Mouse (Mus musculus) CH12.LX (cell line): ENCODE results near the gene Olfr888. TPM values are rescaled to one million over a fixed set of nuclear protein-coding genes. Genes with fewer than 3 reads are reported as not detected.

ENCODE experiments used
- DNase-seq: peaks from one replicate; pipeline ENCODE4 v3.0.0-alpha.2; 2013; ENCODE audit errors: extremely low read depth
- H3K27ac ChIP-seq: 2 replicates; pipeline ENCODE4 v1.5.1; 2012; ENCODE audit warnings: low read depth, mild to moderate bottlenecking, control low read depth, moderate library complexity; ENCODE audit not compliant: insufficient read depth
- H3K27me3 ChIP-seq: replicated peaks from 2 replicates; pipeline ENCODE3; 2012; ENCODE audit warnings: inconsistent platforms
- H3K36me3 ChIP-seq, 2 experiments: replicated peaks in 1 of 2; 2 replicates each; pipeline versions ENCODE3 to v1.6.1; 2012; ENCODE audit warnings: inconsistent platforms in 1 of 2, low read length in 1 of 2, mild to moderate bottlenecking in 1 of 2, mixed read lengths in 1 of 2, moderate library complexity in 1 of 2; ENCODE audit not compliant: control insufficient read depth in 1 of 2, insufficient read depth in 1 of 2
- H3K4me1 ChIP-seq, 2 experiments: 2 replicates each; pipeline ENCODE4 v1.6.1; 2012; ENCODE audit warnings: inconsistent platforms in 1 of 2, moderate library complexity in 1 of 2; ENCODE audit not compliant: insufficient read depth in 2 of 2, control insufficient read depth in 1 of 2
- H3K4me2 ChIP-seq: 2 replicates; pipeline ENCODE4 v1.6.1; 2012; ENCODE audit warnings: low read depth, mild to moderate bottlenecking, control low read depth; ENCODE audit not compliant: poor library complexity, insufficient read depth, severe bottlenecking
- H3K4me3 ChIP-seq, 3 experiments: fragments of 150-350 bp in 1 of 3; sonication (generic) in 1 of 3; replicated peaks in 1 of 3; 2 replicates each; pipeline versions ENCODE3 to v1.5.1; 2011 to 2012; ENCODE audit warnings: low read depth in 2 of 3, low read length in 2 of 3, mild to moderate bottlenecking in 2 of 3, moderate library complexity in 2 of 3, control low read depth in 1 of 3, improper control_type of control experiment in 1 of 3, inconsistent platforms in 1 of 3, mixed read lengths in 1 of 3; ENCODE audit not compliant: poor library complexity in 1 of 3
- H3K79me2 ChIP-seq: replicated peaks from 2 replicates; pipeline ENCODE4 v1.6.1; 2012; ENCODE audit warnings: mild to moderate bottlenecking, moderate library complexity; ENCODE audit not compliant: control insufficient read depth, poor library complexity, insufficient read depth, severe bottlenecking; ENCODE audit errors: extremely low read depth
- H3K9ac ChIP-seq: 2 replicates; pipeline ENCODE4 v1.6.1; 2012; ENCODE audit warnings: low read depth, mild to moderate bottlenecking, control low read depth, moderate library complexity; ENCODE audit not compliant: insufficient read depth
- H3K9me3 ChIP-seq: replicated peaks from 2 replicates; pipeline ENCODE3; 2012; ENCODE audit warnings: low read length, inconsistent platforms, mixed read lengths
- EP300 ChIP-seq: IDR thresholded peaks from 2 replicates; pipeline ENCODE4 v1.6.1; 2011; ENCODE audit warnings: low read length, improper control_type of control experiment
- GABPA ChIP-seq: IDR thresholded peaks from 2 replicates; pipeline ENCODE4 v1.6.1; 2012; ENCODE audit warnings: low read depth, low read length, improper control_type of control experiment, inconsistent platforms; ENCODE audit not compliant: insufficient replicate concordance
- JUN ChIP-seq: IDR thresholded peaks from 2 replicates; pipeline ENCODE4 v1.6.1; 2011; ENCODE audit warnings: low read depth, mild to moderate bottlenecking, low read length, improper control_type of control experiment, moderate library complexity; ENCODE audit not compliant: insufficient read depth
- JUND ChIP-seq: conservative IDR thresholded peaks from 2 replicates; pipeline ENCODE4 v1.6.1; 2011; ENCODE audit warnings: low read depth, low read length, improper control_type of control experiment
- MAX ChIP-seq: IDR thresholded peaks from 2 replicates; pipeline ENCODE4 v1.6.1; 2011; ENCODE audit warnings: low read length, improper control_type of control experiment
- MXI1 ChIP-seq: IDR thresholded peaks from 2 replicates; pipeline ENCODE4 v1.6.1; 2011; ENCODE audit warnings: mild to moderate bottlenecking, low read depth, low read length, improper control_type of control experiment
- NELFE ChIP-seq: IDR thresholded peaks from 2 replicates; pipeline ENCODE4 v1.6.1; 2011; ENCODE audit warnings: low read depth, low read length, improper control_type of control experiment
- PAX5 ChIP-seq: IDR thresholded peaks from 2 replicates; pipeline ENCODE4 v1.6.1; 2012; ENCODE audit warnings: low read length, inconsistent platforms, mixed read lengths
- POLR2AphosphoS2 ChIP-seq: IDR thresholded peaks from 2 replicates; pipeline ENCODE4 v1.6.1; 2011; ENCODE audit warnings: low read depth, low read length, improper control_type of control experiment
- RCOR1 ChIP-seq: conservative IDR thresholded peaks from 2 replicates; pipeline ENCODE4 v1.6.1; 2012; ENCODE audit warnings: low read depth, mild to moderate bottlenecking, inconsistent platforms, low read length, improper control_type of control experiment
- SMC3 ChIP-seq: IDR thresholded peaks from 2 replicates; pipeline ENCODE4 v1.6.1; 2011; ENCODE audit warnings: low read depth, low read length, improper control_type of control experiment
- TBP ChIP-seq: conservative IDR thresholded peaks from 2 replicates; pipeline ENCODE4 v1.6.1; 2011; ENCODE audit warnings: low read depth, low read length, improper control_type of control experiment
- TCF12 ChIP-seq: IDR thresholded peaks from 2 replicates; pipeline ENCODE4 v1.6.1; 2014; ENCODE audit warnings: low read depth, mild to moderate bottlenecking, inconsistent platforms, low read length, improper control_type of control experiment
- ZMIZ1 ChIP-seq: IDR thresholded peaks from 2 replicates; pipeline ENCODE4 v1.6.1; 2012; ENCODE audit warnings: low read depth, mild to moderate bottlenecking, inconsistent platforms, low read length, improper control_type of control experiment
- ZNF384 ChIP-seq: IDR thresholded peaks from 2 replicates; pipeline ENCODE4 v1.6.1; 2012; ENCODE audit warnings: low read depth, low read length, improper control_type of control experiment, inconsistent platforms
- dilution Hi-C: fragments of 300-500 bp; cut with MboI; formaldehyde crosslinking; loops from 2 replicates; pipeline ENCODE4 v1.14.3; 2020; ENCODE audit warnings: low sequenced_read_pairs; ENCODE audit not compliant: extremely low pct_unique_long_range_greater_than_20kb, extremely low pct_ligation_motif_present
- in situ Hi-C: fragments of 300-500 bp; cut with MboI; formaldehyde crosslinking; loops from 3 replicates; pipeline ENCODE4 v1.14.3; 2019; ENCODE audit warnings: low sequenced_read_pairs, low pct_ligation_motif_present, low pct_unique_long_range_greater_than_20kb, mixed read lengths
- polyA plus RNA-seq: library from polyadenylated mRNA; unstranded; fragments of >175 nt; gene quantifications from 2 replicates; pipeline ENCODE4 v1.2.1, GENCODE M21; 2012; ENCODE audit warnings: low read depth; ENCODE audit not compliant: insufficient read length
- total RNA-seq, 2 experiments: library from RNA; depleted of rRNA; stranded (reverse); fragments of 300-350 nt in 1 of 2; fragments of >200 nt in 1 of 2; gene quantifications; 2 replicates each; pipeline ENCODE4 v1.2.3; 2012 to 2014

Olfr888 gene
- total and polyA plus RNA-seq, 3 experiments = not detected

DNA sequence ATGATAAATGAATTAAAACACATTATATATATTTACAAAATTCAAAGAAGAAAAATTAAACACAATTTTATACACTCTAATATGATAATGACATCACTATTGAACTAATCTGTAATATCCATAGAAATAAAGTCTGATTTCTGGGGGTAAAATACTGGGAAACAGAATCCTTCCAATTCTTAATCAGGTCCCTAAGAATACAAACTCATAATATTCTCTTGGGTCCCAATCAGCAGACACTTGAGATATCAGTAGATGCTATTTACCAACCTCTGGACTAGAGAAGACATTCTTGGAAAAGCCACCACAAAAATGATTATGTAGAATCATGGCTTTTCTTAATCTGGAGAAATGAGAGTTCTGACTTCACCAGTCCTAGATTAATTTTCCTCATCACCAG is 34.3 kb downstream of the Olfr888 start, which contains the start of gene Olfr890:
Olfr890 (plus strand) TSS at position 301 of the 400 bp plus-strand sequence.
- H3K36me3 ChIP-seq = no peaks in the 10 kb centered on the region
- in situ Hi-C loops = no loop called here
- no peaks in the 10 kb centered on the region for H3K4me1 ChIP-seq
- H3K27ac ChIP-seq = no peak within 1 kb of the TSS
- no peak within 1 kb of the TSS for H3K4me2 ChIP-seq
- no peak within 1 kb of the TSS for H3K4me3 ChIP-seq
- dilution Hi-C loops = no loop called here
- H3K9me3 ChIP-seq = no peaks in the 10 kb centered on the region
- H3K79me2 ChIP-seq = no peaks in the 10 kb centered on the region
- no peak within 1 kb of the TSS for H3K9ac ChIP-seq
- no peak for TF ChIP-seq PAX5
- TF ChIP-seq GABPA = no peak
- TF ChIP-seq JUND = no peak
- no peak for TF ChIP-seq TCF12
- TF ChIP-seq RCOR1 = no peak
- TF ChIP-seq MXI1 = no peak
- TF ChIP-seq ZMIZ1 = no peak
- TF ChIP-seq ZNF384 = no peak
- no peak for TF ChIP-seq SMC3
- no peak for TF ChIP-seq EP300
- TF ChIP-seq JUN = no peak
- TF ChIP-seq TBP = no peak
- no peak for TF ChIP-seq NELFE
- TF ChIP-seq MAX = no peak
- no peak for TF ChIP-seq POLR2AphosphoS2
- no peaks in the 10 kb centered on the region for H3K27me3 ChIP-seq
- no peak for DNase-seq

Other genes with a start within 250 kb of the Olfr888 start
- gene Olfr145, start 211.4 kb upstream of the Olfr888 start, total RNA-seq (2012; rRNA removed) = not detected in 2 replicates
- gene Olfr145, start 211.4 kb upstream of the Olfr888 start, total RNA-seq (2014; rRNA removed) = not detected in 2 replicates
- gene Olfr145, start 211.4 kb upstream of the Olfr888 start, polyA plus RNA-seq = not detected in 2 replicates
- not detected in 2 replicates for gene Olfr878, start 190.3 kb upstream of the Olfr888 start, total RNA-seq (2012; rRNA removed)
- not detected in 2 replicates for gene Olfr878, start 190.3 kb upstream of the Olfr888 start, total RNA-seq (2014; rRNA removed)
- not detected in 2 replicates for gene Olfr878, start 190.3 kb upstream of the Olfr888 start, polyA plus RNA-seq
- gene Olfr881, start 116.3 kb upstream of the Olfr888 start, total RNA-seq (2012; rRNA removed) = not detected in 2 replicates
- gene Olfr881, start 116.3 kb upstream of the Olfr888 start, total RNA-seq (2014; rRNA removed) = not detected in 2 replicates
- gene Olfr881, start 116.3 kb upstream of the Olfr888 start, polyA plus RNA-seq = not detected in 2 replicates
- gene Olfr883, start 82.3 kb upstream of the Olfr888 start, total RNA-seq (2012; rRNA removed) = not detected in 2 replicates
- gene Olfr883, start 82.3 kb upstream of the Olfr888 start, total RNA-seq (2014; rRNA removed) = not detected in 2 replicates
- gene Olfr883, start 82.3 kb upstream of the Olfr888 start, polyA plus RNA-seq = not detected in 2 replicates
- not detected in 2 replicates for gene Olfr884, start 61.6 kb upstream of the Olfr888 start, total RNA-seq (2012; rRNA removed)
- gene Olfr884, start 61.6 kb upstream of the Olfr888 start, total RNA-seq (2014; rRNA removed) = not detected in 2 replicates
- not detected in 2 replicates for gene Olfr884, start 61.6 kb upstream of the Olfr888 start, polyA plus RNA-seq
- gene Olfr885, start 46.8 kb upstream of the Olfr888 start, total RNA-seq (2012; rRNA removed) = not detected in 2 replicates
- gene Olfr885, start 46.8 kb upstream of the Olfr888 start, total RNA-seq (2014; rRNA removed) = not detected in 2 replicates
- not detected in 2 replicates for gene Olfr885, start 46.8 kb upstream of the Olfr888 start, polyA plus RNA-seq
- not detected in 2 replicates for gene Olfr887, start 24.1 kb upstream of the Olfr888 start, total RNA-seq (2012; rRNA removed)
- gene Olfr887, start 24.1 kb upstream of the Olfr888 start, total RNA-seq (2014; rRNA removed) = not detected in 2 replicates
- not detected in 2 replicates for gene Olfr887, start 24.1 kb upstream of the Olfr888 start, polyA plus RNA-seq
- gene Olfr889, start 7.1 kb downstream of the Olfr888 start, total RNA-seq (2012; rRNA removed) = 0.04 and 0.21 TPM in 2 replicates
- 0.04 TPM in 1 of 2 replicates, not detected in the other for gene Olfr889, start 7.1 kb downstream of the Olfr888 start, total RNA-seq (2014; rRNA removed)
- gene Olfr889, start 7.1 kb downstream of the Olfr888 start, polyA plus RNA-seq = 0.22 and 0.27 TPM in 2 replicates
- not detected in 2 replicates for gene Olfr890, start 34.4 kb downstream of the Olfr888 start, total RNA-seq (2012; rRNA removed)
- gene Olfr890, start 34.4 kb downstream of the Olfr888 start, total RNA-seq (2014; rRNA removed) = not detected in 2 replicates
- not detected in 2 replicates for gene Olfr890, start 34.4 kb downstream of the Olfr888 start, polyA plus RNA-seq
- gene Olfr891, start 72.7 kb downstream of the Olfr888 start, total RNA-seq (2012; rRNA removed) = not detected in 2 replicates
- not detected in 2 replicates for gene Olfr891, start 72.7 kb downstream of the Olfr888 start, total RNA-seq (2014; rRNA removed)
- gene Olfr891, start 72.7 kb downstream of the Olfr888 start, polyA plus RNA-seq = not detected in 2 replicates
- not detected in 2 replicates for gene Olfr893, start 100.2 kb downstream of the Olfr888 start, total RNA-seq (2012; rRNA removed)
- gene Olfr893, start 100.2 kb downstream of the Olfr888 start, total RNA-seq (2014; rRNA removed) = not detected in 2 replicates
- gene Olfr893, start 100.2 kb downstream of the Olfr888 start, polyA plus RNA-seq = not detected in 2 replicates
- not detected in 2 replicates for gene Olfr894, start 109.9 kb downstream of the Olfr888 start, total RNA-seq (2012; rRNA removed)
- gene Olfr894, start 109.9 kb downstream of the Olfr888 start, total RNA-seq (2014; rRNA removed) = not detected in 2 replicates
- not detected in 2 replicates for gene Olfr894, start 109.9 kb downstream of the Olfr888 start, polyA plus RNA-seq
- gene Olfr143, start 144.6 kb downstream of the Olfr888 start, total RNA-seq (2012; rRNA removed) = not detected in 2 replicates
- gene Olfr143, start 144.6 kb downstream of the Olfr888 start, total RNA-seq (2014; rRNA removed) = not detected in 2 replicates
- gene Olfr143, start 144.6 kb downstream of the Olfr888 start, polyA plus RNA-seq = not detected in 2 replicates
- gene Olfr895, start 159.7 kb downstream of the Olfr888 start, total RNA-seq (2012; rRNA removed) = not detected in 2 replicates
- not detected in 2 replicates for gene Olfr895, start 159.7 kb downstream of the Olfr888 start, total RNA-seq (2014; rRNA removed)
- not detected in 2 replicates for gene Olfr895, start 159.7 kb downstream of the Olfr888 start, polyA plus RNA-seq
- not detected in 2 replicates for gene Olfr896-ps1, start 183.0 kb downstream of the Olfr888 start, total RNA-seq (2012; rRNA removed)
- gene Olfr896-ps1, start 183.0 kb downstream of the Olfr888 start, total RNA-seq (2014; rRNA removed) = not detected in 2 replicates
- not detected in 2 replicates for gene Olfr896-ps1, start 183.0 kb downstream of the Olfr888 start, polyA plus RNA-seq
- gene Olfr25, start 220.9 kb downstream of the Olfr888 start, total RNA-seq (2012; rRNA removed) = not detected in 2 replicates
- gene Olfr25, start 220.9 kb downstream of the Olfr888 start, total RNA-seq (2014; rRNA removed) = not detected in 2 replicates
- gene Olfr25, start 220.9 kb downstream of the Olfr888 start, polyA plus RNA-seq = not detected in 2 replicates
- gene Olfr898, start 240.3 kb downstream of the Olfr888 start, total RNA-seq (2012; rRNA removed) = not detected in 2 replicates
- gene Olfr898, start 240.3 kb downstream of the Olfr888 start, total RNA-seq (2014; rRNA removed) = not detected in 2 replicates
- not detected in 2 replicates for gene Olfr898, start 240.3 kb downstream of the Olfr888 start, polyA plus RNA-seq